Mouse (Mus musculus): ENCODE measurements at regions not wholly inside any gene's neighbourhood (a gene's known extent, or its start where the extent isn't known, plus 50 kb on each side); places are given as distances from the start of the nearest gene placed in this dataset.

- no peak for DNase-seq (ENCODE audit: low read depth, low spot score)
These were observed 437.7 kb upstream of the Cd180 start for GRCm38 (mm10) chr13:102255401-102256371.

GRCm38 (mm10) chr13:102258207-102258606, 435.2 kb upstream of the Cd180 start:
- no peak for DNase-seq (ENCODE audit: low read depth, low spot score)

GRCm38 (mm10) chr13:102273818-102274217, 419.5 kb upstream of the Cd180 start:
- no peak for DNase-seq (ENCODE audit: low read depth, low spot score)

- DNase-seq (ENCODE audit: low read depth, low spot score): no peak
These were observed 418.1 kb upstream of the Cd180 start for GRCm38 (mm10) chr13:102275296-102275695.

- DNase-seq (ENCODE audit: low read depth, low spot score): no peak
These were observed 416.5 kb upstream of the Cd180 start for GRCm38 (mm10) chr13:102276885-102277284.

GRCm38 (mm10) chr13:102280198-102280597, 413.2 kb upstream of the Cd180 start:
- no peak for DNase-seq (ENCODE audit: low read depth, low spot score)

- no peak for DNase-seq (ENCODE audit: low read depth, low spot score)
These were observed 398.9 kb upstream of the Cd180 start for GRCm38 (mm10) chr13:102294451-102294850.

GRCm38 (mm10) chr13:102295079-102295478, 398.3 kb upstream of the Cd180 start:
- DNase-seq (ENCODE audit: low read depth, low spot score): no peak

- DNase-seq (ENCODE audit: low read depth, low spot score): no peak
These were observed 385.4 kb upstream of the Cd180 start for GRCm38 (mm10) chr13:102307983-102308382.

- no peak for DNase-seq (ENCODE audit: low read depth, low spot score)
These were observed 381.3 kb upstream of the Cd180 start for GRCm38 (mm10) chr13:102312096-102312495.

- no peak for DNase-seq (ENCODE audit: low read depth, low spot score)
These were observed 377.3 kb upstream of the Cd180 start for GRCm38 (mm10) chr13:102315921-102316692.

GRCm38 (mm10) chr13:102318891-102319404, 374.4 kb upstream of the Cd180 start:
- DNase-seq (ENCODE audit: low read depth, low spot score): no peak

- no peak for DNase-seq (ENCODE audit: low read depth, low spot score)
These were observed 373.9 kb upstream of the Cd180 start for GRCm38 (mm10) chr13:102319453-102319852.

GRCm38 (mm10) chr13:102323876-102324275, 369.5 kb upstream of the Cd180 start:
- DNase-seq (ENCODE audit: low read depth, low spot score): no peak

- DNase-seq (ENCODE audit: low read depth, low spot score): no peak
These were observed 367.4 kb upstream of the Cd180 start for GRCm38 (mm10) chr13:102326003-102326402.

GRCm38 (mm10) chr13:102326544-102326943, 366.8 kb upstream of the Cd180 start:
- DNase-seq (ENCODE audit: low read depth, low spot score): no peak

- DNase-seq (ENCODE audit: low read depth, low spot score): no peak
These were observed 359.7 kb upstream of the Cd180 start for GRCm38 (mm10) chr13:102333667-102334066.

- no peak for DNase-seq (ENCODE audit: low read depth, low spot score)
These were observed 359.2 kb upstream of the Cd180 start for GRCm38 (mm10) chr13:102334131-102334534.

GRCm38 (mm10) chr13:102343236-102343635, 350.1 kb upstream of the Cd180 start:
- no peak for DNase-seq (ENCODE audit: low read depth, low spot score)

GRCm38 (mm10) chr13:102344606-102345269, 348.6 kb upstream of the Cd180 start:
- DNase-seq (ENCODE audit: low read depth, low spot score): no peak

GRCm38 (mm10) chr13:102349493-102349892, 343.9 kb upstream of the Cd180 start:
- no peak for DNase-seq (ENCODE audit: low read depth, low spot score)

Measured in CD4-positive, CD25-positive, alpha-beta regulatory T cell, adult 2 months (primary cell).